Mouse (Mus musculus): ENCODE data around the gene Fezf2. TPM values are rescaled to one million over a fixed set of nuclear protein-coding genes. Genes with fewer than 3 reads are reported as not detected.

Fezf2 gene
- polyA plus RNA-seq (2012; rRNA removed) = 21.6 and 23.6 TPM in 2 replicates

DNA sequence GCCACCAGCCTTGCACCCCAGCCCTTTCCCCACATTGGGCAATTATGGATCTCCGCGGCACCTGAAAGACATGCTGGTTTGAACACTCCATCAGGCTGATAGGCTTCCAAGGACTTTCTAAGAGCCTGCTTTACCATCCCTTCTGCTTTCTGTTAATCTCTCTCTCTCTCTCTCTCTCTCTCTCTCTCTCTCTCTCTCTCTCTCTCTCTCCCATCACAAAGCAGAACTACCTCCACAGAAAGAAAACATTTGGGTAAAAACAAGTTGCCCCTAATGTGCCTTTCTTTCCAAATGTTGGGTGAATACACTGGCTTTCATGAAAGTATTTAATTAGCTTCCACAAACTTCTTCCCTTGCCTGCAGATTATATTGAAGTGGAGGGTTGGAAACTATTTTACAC lies at the start of gene Fezf2:
TSS of gene Fezf2 (minus strand) at position 101 of the 400 bp plus-strand sequence.
- Histone ChIP-seq H3K36me3 (ENCODE audit: control insufficient read depth, insufficient read depth, low read length) (no peaks in the 10 kb centered on the region), H3K27me3 (ENCODE audit: control insufficient read depth, insufficient read depth, low read length) (peaks cover 7% of the 10 kb centered on the region; the same call in 1 of the 2 replicates), H3K4me1 (replicated peaks; ENCODE audit: control insufficient read depth, insufficient read depth, low read length) (no peaks in the 10 kb centered on the region), H3K4me3 (ENCODE audit: control insufficient read depth, insufficient read depth, low read length) (no peak within 1 kb of the TSS), H3K27ac (ENCODE audit: control insufficient read depth, insufficient read depth, low read length) (no peak within 1 kb of the TSS)
- TF ChIP-seq CTCF (IDR thresholded peaks at IDR 0.05; ENCODE audit: borderline replicate concordance, control insufficient read depth, extremely low read depth, insufficient read depth, low read length, poor library complexity) (no peak), POLR2A (IDR thresholded peaks at IDR 0.05; ENCODE audit: control insufficient read depth, extremely low read depth, insufficient read depth, low read length, poor library complexity) (no peak)
- 10% methylated on average over 2 of the region's 2 CpGs for WGBS
- no peak for DNase-seq

DNA sequence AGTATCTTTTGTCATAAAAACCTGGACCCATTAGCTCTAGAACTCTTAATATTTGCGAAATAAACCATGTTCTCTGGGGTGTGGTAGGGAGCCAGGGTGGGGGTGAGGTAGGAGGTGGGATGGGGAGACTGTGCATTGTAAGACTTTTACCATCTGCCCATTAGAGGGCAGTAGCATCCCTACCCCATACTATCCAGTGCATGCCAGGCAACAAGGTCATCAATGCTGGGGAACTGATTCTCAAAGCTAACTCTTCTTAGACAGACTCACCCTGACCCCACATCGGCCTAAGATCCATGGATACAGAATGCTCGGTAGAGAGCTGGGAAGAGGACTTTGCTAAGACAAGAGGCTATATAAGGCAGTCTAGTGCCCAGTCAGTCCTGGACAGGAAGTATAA lies 49.6 kb upstream of the Fezf2 start:
- Histone ChIP-seq H3K27me3 (ENCODE audit: control insufficient read depth, insufficient read depth, low read length) (no peaks in the 10 kb centered on the region), H3K36me3 (ENCODE audit: control insufficient read depth, insufficient read depth, low read length) (no peaks in the 10 kb centered on the region), H3K4me1 (replicated peaks; ENCODE audit: control insufficient read depth, insufficient read depth, low read length) (no peaks in the 10 kb centered on the region), H3K27ac (ENCODE audit: control insufficient read depth, insufficient read depth, low read length) (no peak overlapping the region), H3K4me3 (ENCODE audit: control insufficient read depth, insufficient read depth, low read length) (no peak overlapping the region)
- WGBS = 91% methylated on average over 3 of the region's 3 CpGs
- no peak for DNase-seq
- TF ChIP-seq CTCF (IDR thresholded peaks at IDR 0.05; ENCODE audit: borderline replicate concordance, control insufficient read depth, extremely low read depth, insufficient read depth, low read length, poor library complexity) = no peak
- TF ChIP-seq POLR2A (IDR thresholded peaks at IDR 0.05; ENCODE audit: control insufficient read depth, extremely low read depth, insufficient read depth, low read length, poor library complexity) = no peak

GRCm38 (mm10) chr14:12394318-12394717 lies 46.3 kb upstream of the Fezf2 start:
- no peak for DNase-seq
- Histone ChIP-seq H3K4me3 (ENCODE audit: control insufficient read depth, insufficient read depth, low read length) (no peak overlapping the region), H3K27ac (ENCODE audit: control insufficient read depth, insufficient read depth, low read length) (no peak overlapping the region), H3K4me1 (replicated peaks; ENCODE audit: control insufficient read depth, insufficient read depth, low read length) (no peaks in the 10 kb centered on the region), H3K27me3 (ENCODE audit: control insufficient read depth, insufficient read depth, low read length) (no peaks in the 10 kb centered on the region), H3K36me3 (ENCODE audit: control insufficient read depth, insufficient read depth, low read length) (no peaks in the 10 kb centered on the region)
- 88% methylated on average over 2 of the region's 2 CpGs for WGBS
- TF ChIP-seq POLR2A (IDR thresholded peaks at IDR 0.05; ENCODE audit: control insufficient read depth, extremely low read depth, insufficient read depth, low read length, poor library complexity) (no peak), CTCF (IDR thresholded peaks at IDR 0.05; ENCODE audit: borderline replicate concordance, control insufficient read depth, extremely low read depth, insufficient read depth, low read length, poor library complexity) (no peak)

DNA sequence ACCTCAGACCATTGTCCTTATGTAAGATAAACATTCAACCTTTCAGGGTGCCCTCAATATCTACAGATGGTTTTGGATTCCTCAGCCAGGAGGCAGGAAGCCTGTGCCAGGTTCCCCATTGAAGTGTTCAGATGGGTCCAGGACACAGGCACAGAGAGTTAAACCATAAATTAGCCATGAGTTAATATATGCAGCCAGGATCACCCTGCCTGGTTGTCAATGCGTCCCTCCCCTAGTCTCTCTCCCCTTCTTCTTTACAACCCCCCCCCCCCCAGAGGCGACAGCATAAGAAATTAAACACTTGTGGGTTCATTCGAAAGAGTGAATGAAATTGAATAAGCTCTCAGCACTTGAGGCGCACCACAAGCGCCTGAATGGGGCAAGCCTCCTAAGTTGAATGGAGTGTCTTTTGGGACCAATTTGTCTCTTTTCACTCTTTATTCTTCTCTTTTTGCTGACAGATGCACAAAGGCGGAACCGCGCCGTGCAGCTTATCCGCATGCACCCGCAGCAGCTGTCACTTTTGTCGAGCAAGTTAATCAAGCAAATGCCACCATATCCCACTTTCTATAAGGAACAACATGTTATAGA lies 45.4 kb upstream of the Fezf2 start:
- Histone ChIP-seq H3K27me3 (ENCODE audit: control insufficient read depth, insufficient read depth, low read length) (no peaks in the 10 kb centered on the region), H3K36me3 (ENCODE audit: control insufficient read depth, insufficient read depth, low read length) (no peaks in the 10 kb centered on the region), H3K4me1 (replicated peaks; ENCODE audit: control insufficient read depth, insufficient read depth, low read length) (no peaks in the 10 kb centered on the region), H3K4me3 (ENCODE audit: control insufficient read depth, insufficient read depth, low read length) (no peak overlapping the region), H3K27ac (ENCODE audit: control insufficient read depth, insufficient read depth, low read length) (no peak overlapping the region)
- WGBS = 46% methylated on average over 12 of the region's 12 CpGs
- no peak for DNase-seq
- TF ChIP-seq CTCF (IDR thresholded peaks at IDR 0.05; ENCODE audit: borderline replicate concordance, control insufficient read depth, extremely low read depth, insufficient read depth, low read length, poor library complexity) = no peak
- no peak for TF ChIP-seq POLR2A (IDR thresholded peaks at IDR 0.05; ENCODE audit: control insufficient read depth, extremely low read depth, insufficient read depth, low read length, poor library complexity)

- DNase-seq = no peak
- H3K4me3 ChIP-seq (ENCODE audit: control insufficient read depth, insufficient read depth, low read length) = no peak overlapping the region
- no peak overlapping the region for H3K27ac ChIP-seq (ENCODE audit: control insufficient read depth, insufficient read depth, low read length)
- TF ChIP-seq POLR2A (IDR thresholded peaks at IDR 0.05; ENCODE audit: control insufficient read depth, extremely low read depth, insufficient read depth, low read length, poor library complexity) (no peak), CTCF (IDR thresholded peaks at IDR 0.05; ENCODE audit: borderline replicate concordance, control insufficient read depth, extremely low read depth, insufficient read depth, low read length, poor library complexity) (no peak)
- H3K36me3 ChIP-seq (ENCODE audit: control insufficient read depth, insufficient read depth, low read length) = no peaks in the 10 kb centered on the region
- WGBS = 89% methylated on average over 7 of the region's 7 CpGs
- H3K27me3 ChIP-seq (ENCODE audit: control insufficient read depth, insufficient read depth, low read length) = no peaks in the 10 kb centered on the region
- no peaks in the 10 kb centered on the region for H3K4me1 ChIP-seq (replicated peaks; ENCODE audit: control insufficient read depth, insufficient read depth, low read length)
Observed at GRCm38 (mm10) chr14:12391167-12391566, 43.2 kb upstream of the Fezf2 start.

GRCm38 (mm10) chr14:12388806-12389436 lies 40.9 kb upstream of the Fezf2 start:
- Histone ChIP-seq H3K4me1 (replicated peaks; ENCODE audit: control insufficient read depth, insufficient read depth, low read length) (no peaks in the 10 kb centered on the region), H3K27ac (ENCODE audit: control insufficient read depth, insufficient read depth, low read length) (no peak overlapping the region), H3K36me3 (ENCODE audit: control insufficient read depth, insufficient read depth, low read length) (no peaks in the 10 kb centered on the region), H3K4me3 (ENCODE audit: control insufficient read depth, insufficient read depth, low read length) (no peak overlapping the region), H3K27me3 (ENCODE audit: control insufficient read depth, insufficient read depth, low read length) (no peaks in the 10 kb centered on the region)
- no peak for TF ChIP-seq CTCF (IDR thresholded peaks at IDR 0.05; ENCODE audit: borderline replicate concordance, control insufficient read depth, extremely low read depth, insufficient read depth, low read length, poor library complexity)
- TF ChIP-seq POLR2A (IDR thresholded peaks at IDR 0.05; ENCODE audit: control insufficient read depth, extremely low read depth, insufficient read depth, low read length, poor library complexity) = no peak
- WGBS = 83% methylated on average over 14 of the region's 14 CpGs
- no peak for DNase-seq

Measured in thymus, adult 2 months (tissue).